Mouse (Mus musculus): ENCODE results near the gene Lhfpl4. TPM values are rescaled to one million over a fixed set of nuclear protein-coding genes. Genes with fewer than 3 reads are reported as not detected.

Lhfpl4 gene
- polyA plus RNA-seq, 1 experiment: 1.7 TPM

GRCm38 (mm10) chr6:113226705-113227104 lies 31.5 kb upstream of the Lhfpl4 start:
- Histone ChIP-seq H3K9me3 (replicated peaks; ENCODE audit: control insufficient read depth, insufficient read depth, low read length, poor library complexity, severe bottlenecking) (no peaks in the 10 kb centered on the region; the same call in 1 of the 2 replicates), H3K9ac (ENCODE audit: low read depth, poor library complexity, severe bottlenecking) (no peak overlapping the region), H3K27ac (ENCODE audit: insufficient read depth, low read length) (no peak overlapping the region), H3K4me3 (ENCODE audit: low read depth, low read length) (no peak overlapping the region), H3K27me3 (ENCODE audit: control insufficient read depth, insufficient read depth, low read length, poor library complexity, severe bottlenecking) (no peaks in the 10 kb centered on the region), H3K36me3 (ENCODE audit: control insufficient read depth, insufficient read depth, low read length, poor library complexity, severe bottlenecking) (no peaks in the 10 kb centered on the region), H3K4me1 (ENCODE audit: control insufficient read depth, insufficient read depth, low read length) (no peaks in the 10 kb centered on the region)
- no peak for TF ChIP-seq EP300 (IDR thresholded peaks at IDR 0.05; ENCODE audit: insufficient read depth, low read depth, low read length)
- no peak for TF ChIP-seq POLR2A (IDR thresholded peaks at IDR 0.05; ENCODE audit: insufficient read depth, low read length)
- TF ChIP-seq CTCF (IDR thresholded peaks at IDR 0.05; ENCODE audit: low read depth, low read length): no peak

GRCm38 (mm10) chr6:113225798-113226197 lies 30.6 kb upstream of the Lhfpl4 start:
- Histone ChIP-seq H3K27ac (ENCODE audit: insufficient read depth, low read length) (no peak overlapping the region), H3K27me3 (ENCODE audit: control insufficient read depth, insufficient read depth, low read length, poor library complexity, severe bottlenecking) (no peaks in the 10 kb centered on the region), H3K4me3 (ENCODE audit: low read depth, low read length) (no peak overlapping the region), H3K9me3 (replicated peaks; ENCODE audit: control insufficient read depth, insufficient read depth, low read length, poor library complexity, severe bottlenecking) (no peaks in the 10 kb centered on the region; the same call in 1 of the 2 replicates), H3K4me1 (ENCODE audit: control insufficient read depth, insufficient read depth, low read length) (no peaks in the 10 kb centered on the region), H3K36me3 (ENCODE audit: control insufficient read depth, insufficient read depth, low read length, poor library complexity, severe bottlenecking) (no peaks in the 10 kb centered on the region), H3K9ac (ENCODE audit: low read depth, poor library complexity, severe bottlenecking) (no peak overlapping the region)
- TF ChIP-seq CTCF (IDR thresholded peaks at IDR 0.05; ENCODE audit: low read depth, low read length) (no peak), POLR2A (IDR thresholded peaks at IDR 0.05; ENCODE audit: insufficient read depth, low read length) (no peak), EP300 (IDR thresholded peaks at IDR 0.05; ENCODE audit: insufficient read depth, low read depth, low read length) (no peak)

GRCm38 (mm10) chr6:113216280-113216679 lies 21.1 kb upstream of the Lhfpl4 start:
- no peak overlapping the region for H3K27ac ChIP-seq (ENCODE audit: insufficient read depth, low read length)
- H3K4me3 ChIP-seq (ENCODE audit: low read depth, low read length): no peak overlapping the region
- no peaks in the 10 kb centered on the region for H3K36me3 ChIP-seq (ENCODE audit: control insufficient read depth, insufficient read depth, low read length, poor library complexity, severe bottlenecking)
- H3K9me3 ChIP-seq (replicated peaks; ENCODE audit: control insufficient read depth, insufficient read depth, low read length, poor library complexity, severe bottlenecking): no peaks in the 10 kb centered on the region
- no peaks in the 10 kb centered on the region for H3K4me1 ChIP-seq (ENCODE audit: control insufficient read depth, insufficient read depth, low read length)
- no peaks in the 10 kb centered on the region for H3K27me3 ChIP-seq (ENCODE audit: control insufficient read depth, insufficient read depth, low read length, poor library complexity, severe bottlenecking)
- no peak overlapping the region for H3K9ac ChIP-seq (ENCODE audit: low read depth, poor library complexity, severe bottlenecking)
- TF ChIP-seq EP300 (IDR thresholded peaks at IDR 0.05; ENCODE audit: insufficient read depth, low read depth, low read length) (no peak), CTCF (IDR thresholded peaks at IDR 0.05; ENCODE audit: low read depth, low read length) (peak; percentile 37)

- Histone ChIP-seq H3K27me3 (ENCODE audit: control insufficient read depth, insufficient read depth, low read length, poor library complexity, severe bottlenecking) (peaks cover 4% of the 10 kb centered on the region; the same call in 1 of the 2 replicates), H3K36me3 (ENCODE audit: control insufficient read depth, insufficient read depth, low read length, poor library complexity, severe bottlenecking) (no peaks in the 10 kb centered on the region), H3K9ac (ENCODE audit: low read depth, poor library complexity, severe bottlenecking) (0 out of 2 replicates have a peak overlapping the region, but pooled peaks have one; percentile 77), H3K4me1 (ENCODE audit: control insufficient read depth, insufficient read depth, low read length) (no peaks in the 10 kb centered on the region), H3K9me3 (replicated peaks; ENCODE audit: control insufficient read depth, insufficient read depth, low read length, poor library complexity, severe bottlenecking) (no peaks in the 10 kb centered on the region), H3K27ac (ENCODE audit: insufficient read depth, low read length) (no peak overlapping the region), H3K4me3 (ENCODE audit: low read depth, low read length) (peak overlapping the region; percentile 25; the same call in 1 of the 2 replicates)
- TF ChIP-seq EP300 (IDR thresholded peaks at IDR 0.05; ENCODE audit: insufficient read depth, low read depth, low read length) (no peak), CTCF (IDR thresholded peaks at IDR 0.05; ENCODE audit: low read depth, low read length) (no peak), POLR2A (IDR thresholded peaks at IDR 0.05; ENCODE audit: insufficient read depth, low read length) (no peak)
Observed at GRCm38 (mm10) chr6:113195596-113195992, 410 bp upstream of the Lhfpl4 start.

DNA sequence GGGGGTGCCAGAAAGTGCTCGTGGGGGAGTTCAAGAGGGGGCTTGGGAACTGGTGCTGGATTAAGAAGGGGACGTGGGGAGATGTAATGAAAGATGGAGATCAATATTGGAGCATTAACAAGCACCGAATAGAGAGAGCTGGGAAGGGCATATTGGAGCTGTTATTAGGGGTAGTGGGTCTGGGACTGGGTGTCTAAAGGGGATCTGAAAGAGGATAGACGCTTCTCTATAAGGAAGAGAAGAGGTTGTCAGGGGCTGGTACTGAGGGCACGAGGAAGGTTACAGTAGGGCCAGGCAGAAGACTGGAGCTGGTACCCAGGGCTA lies 705 bp downstream of the Lhfpl4 start:
- TF ChIP-seq EP300 (IDR thresholded peaks at IDR 0.05; ENCODE audit: insufficient read depth, low read depth, low read length) (no peak), POLR2A (IDR thresholded peaks at IDR 0.05; ENCODE audit: insufficient read depth, low read length) (no peak), CTCF (IDR thresholded peaks at IDR 0.05; ENCODE audit: low read depth, low read length) (no peak)
- Histone ChIP-seq H3K4me3 (ENCODE audit: low read depth, low read length) (peak overlapping the region; percentile 77), H3K4me1 (ENCODE audit: control insufficient read depth, insufficient read depth, low read length) (no peaks in the 10 kb centered on the region), H3K9ac (ENCODE audit: low read depth, poor library complexity, severe bottlenecking) (peak overlapping the region; percentile 77), H3K27me3 (ENCODE audit: control insufficient read depth, insufficient read depth, low read length, poor library complexity, severe bottlenecking) (peaks cover 4% of the 10 kb centered on the region; the same call in 1 of the 2 replicates), H3K9me3 (replicated peaks; ENCODE audit: control insufficient read depth, insufficient read depth, low read length, poor library complexity, severe bottlenecking) (no peaks in the 10 kb centered on the region), H3K27ac (ENCODE audit: insufficient read depth, low read length) (no peak overlapping the region), H3K36me3 (ENCODE audit: control insufficient read depth, insufficient read depth, low read length, poor library complexity, severe bottlenecking) (no peaks in the 10 kb centered on the region)

DNA sequence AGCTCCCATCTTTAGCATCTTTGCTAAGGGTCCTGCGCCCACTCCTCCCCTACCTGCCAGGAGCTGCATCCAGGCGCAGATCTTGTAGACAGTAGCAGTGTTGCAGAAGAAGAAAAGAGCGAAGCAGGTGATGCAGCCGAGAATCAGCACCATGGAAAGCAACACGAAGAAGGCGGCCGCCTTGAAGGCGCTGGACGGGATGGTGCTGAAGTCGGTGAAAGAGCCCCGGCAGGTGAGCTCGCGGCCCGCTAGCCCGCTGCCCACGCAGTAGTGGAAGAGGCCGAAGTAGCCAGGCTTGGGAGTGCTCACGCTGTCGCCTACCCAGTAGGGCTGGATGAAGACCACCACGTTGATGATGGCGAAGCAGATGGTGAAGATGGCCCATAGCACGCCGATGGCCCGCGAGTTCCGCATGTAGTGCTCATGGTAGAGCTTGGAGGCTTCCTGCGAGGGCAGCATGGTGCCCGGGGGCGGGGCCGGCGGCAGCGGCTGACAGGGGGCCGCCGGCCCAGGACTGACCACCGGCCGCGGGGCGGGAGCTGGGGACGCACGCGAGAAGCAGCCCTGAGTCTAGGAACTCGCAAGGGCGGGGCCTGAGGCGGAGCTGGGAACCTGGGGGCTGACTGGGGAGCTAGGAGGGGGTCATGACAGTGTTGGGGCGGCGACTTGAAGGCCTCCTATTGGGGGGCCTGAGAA lies 1.3 kb downstream of the Lhfpl4 start:
- H3K36me3 ChIP-seq (ENCODE audit: control insufficient read depth, insufficient read depth, low read length, poor library complexity, severe bottlenecking): no peaks in the 10 kb centered on the region
- peaks cover 4% of the 10 kb centered on the region; the same call in 1 of the 2 replicates for H3K27me3 ChIP-seq (ENCODE audit: control insufficient read depth, insufficient read depth, low read length, poor library complexity, severe bottlenecking)
- no peak for TF ChIP-seq CTCF (IDR thresholded peaks at IDR 0.05; ENCODE audit: low read depth, low read length)
- no peak for TF ChIP-seq POLR2A (IDR thresholded peaks at IDR 0.05; ENCODE audit: insufficient read depth, low read length)
- no peak for TF ChIP-seq EP300 (IDR thresholded peaks at IDR 0.05; ENCODE audit: insufficient read depth, low read depth, low read length)
- H3K4me1 ChIP-seq (ENCODE audit: control insufficient read depth, insufficient read depth, low read length): no peaks in the 10 kb centered on the region
- H3K9me3 ChIP-seq (replicated peaks; ENCODE audit: control insufficient read depth, insufficient read depth, low read length, poor library complexity, severe bottlenecking): no peaks in the 10 kb centered on the region
- H3K27ac ChIP-seq (ENCODE audit: insufficient read depth, low read length): no peak overlapping the region
- no peak overlapping the region for H3K9ac ChIP-seq (ENCODE audit: low read depth, poor library complexity, severe bottlenecking)
- peak overlapping the region; percentile 55 for H3K4me3 ChIP-seq (ENCODE audit: low read depth, low read length)
